Mouse (Mus musculus) midbrain, embryonic 10.5 days (tissue): ENCODE results near the gene Cmc2. TPM values are rescaled to one million over a fixed set of nuclear protein-coding genes. Genes with fewer than 3 reads are reported as not detected.

ENCODE experiments used
- DNase-seq: peaks from one replicate; pipeline ENCODE4 v3.0.0-alpha.2; 2017; ENCODE audit warnings: low spot score
- H3K27ac ChIP-seq: fragments of 300-500 bp; sonication (generic); replicated peaks from 2 replicates; pipeline ENCODE4 v1.5.1; 2016; ENCODE audit warnings: mild to moderate bottlenecking
- H3K27me3 ChIP-seq: fragments of 300-500 bp; sonication (generic); 2 replicates; pipeline ENCODE4 v1.6.1; 2016; ENCODE audit warnings: low read depth, mild to moderate bottlenecking; ENCODE audit not compliant: poor library complexity, severe bottlenecking
- H3K36me3 ChIP-seq: fragments of 300-500 bp; sonication (generic); 2 replicates; pipeline ENCODE4 v1.6.1; 2016; ENCODE audit warnings: mild to moderate bottlenecking, moderate library complexity
- H3K4me1 ChIP-seq: fragments of 300-500 bp; sonication (generic); 2 replicates; pipeline ENCODE4 v1.6.1; 2016
- H3K4me3 ChIP-seq: fragments of 300-500 bp; sonication (generic); 2 replicates; pipeline ENCODE4 v1.5.1; 2016; ENCODE audit warnings: mild to moderate bottlenecking, moderate library complexity
- H3K9me3 ChIP-seq: fragments of 300-500 bp; sonication (generic); replicated peaks from 2 replicates; pipeline ENCODE4 v1.6.1; 2016; ENCODE audit warnings: mild to moderate bottlenecking
- WGBS: fragments of 180-500 bp; shearing (Covaris S2); methylation state at CpG from one replicate; pipeline ENCODE4 v1.1.7; 2016; 5-methylcytosine and 5-hydroxymethylcytosine counted together
- polyA plus RNA-seq: library from polyadenylated mRNA; unstranded; fragments of >200 nt; fragmentation: Nextera tagmentation; extraction: Ambion mirVana; gene quantifications from 2 replicates; pipeline ENCODE4 v1.2.1, GENCODE M21; 2016

Cmc2 gene
- polyA plus RNA-seq, 1 experiment from 2014 or later: 81.5 TPM

GRCm38 (mm10) chr8:116893938-116894337, 27.3 kb downstream of the Cmc2 start:
- H3K27ac ChIP-seq: no peak overlapping the region
- no peak for DNase-seq
- peaks cover 8% of the 10 kb centered on the region for H3K9me3 ChIP-seq
- 92% methylated on average over 11 of the region's 11 CpGs for WGBS
- peaks cover 34% of the 10 kb centered on the region for H3K36me3 ChIP-seq
- no peak overlapping the region for H3K4me3 ChIP-seq
- H3K4me1 ChIP-seq: no peaks in the 10 kb centered on the region
- H3K27me3 ChIP-seq: no peaks in the 10 kb centered on the region

DNA sequence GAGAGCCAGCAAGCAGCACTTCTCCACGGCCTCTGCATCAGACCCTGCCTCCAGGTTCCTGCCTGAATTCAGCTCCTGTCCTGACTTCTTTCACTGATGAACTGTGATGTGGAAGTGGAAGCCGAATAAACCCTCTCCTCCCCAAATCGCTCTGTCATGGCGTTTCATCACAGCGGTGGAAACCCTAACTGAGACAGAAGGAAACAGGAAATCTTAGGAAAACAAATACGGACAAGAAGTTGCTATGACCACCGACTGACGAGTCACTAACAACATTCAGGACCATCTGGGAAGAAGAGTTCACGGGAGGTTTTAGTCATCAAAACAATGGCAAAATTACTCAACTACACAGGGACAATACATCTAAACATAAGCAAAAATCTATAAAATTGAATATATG, 28.6 kb downstream of the Cmc2 start:
- H3K4me3 ChIP-seq: no peak overlapping the region
- peaks cover 8% of the 10 kb centered on the region for H3K9me3 ChIP-seq
- no peaks in the 10 kb centered on the region for H3K27me3 ChIP-seq
- 80% methylated on average over 9 of the region's 9 CpGs for WGBS
- no peak for DNase-seq
- no peaks in the 10 kb centered on the region for H3K4me1 ChIP-seq
- H3K36me3 ChIP-seq: peaks cover 47% of the 10 kb centered on the region
- H3K27ac ChIP-seq: no peak overlapping the region

DNA sequence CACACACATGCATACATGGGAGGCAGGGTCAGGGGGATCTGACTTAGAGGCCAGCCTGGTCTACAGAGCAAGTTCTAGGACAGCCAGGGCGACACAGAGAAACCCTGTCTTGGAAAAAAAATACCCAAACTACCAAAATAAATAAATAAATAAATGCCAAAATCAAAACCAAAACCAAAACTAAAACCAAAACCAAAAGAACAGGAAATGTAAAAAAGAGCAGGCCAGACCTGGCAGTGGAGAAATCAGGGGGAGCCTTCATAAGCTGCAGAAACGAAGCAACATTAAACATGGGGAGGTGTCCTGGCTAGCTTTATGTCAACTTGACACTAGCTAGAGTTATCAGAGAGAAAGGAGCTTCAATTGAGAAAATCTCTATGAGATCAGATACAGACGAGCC, 29.1 kb downstream of the Cmc2 start:
- H3K27me3 ChIP-seq: no peaks in the 10 kb centered on the region
- 82% methylated on average over 3 of the region's 3 CpGs for WGBS
- no peak overlapping the region for H3K27ac ChIP-seq
- H3K4me3 ChIP-seq: no peak overlapping the region
- no peak for DNase-seq
- peaks cover 52% of the 10 kb centered on the region for H3K36me3 ChIP-seq
- H3K4me1 ChIP-seq: no peaks in the 10 kb centered on the region
- peaks cover 8% of the 10 kb centered on the region for H3K9me3 ChIP-seq

DNA sequence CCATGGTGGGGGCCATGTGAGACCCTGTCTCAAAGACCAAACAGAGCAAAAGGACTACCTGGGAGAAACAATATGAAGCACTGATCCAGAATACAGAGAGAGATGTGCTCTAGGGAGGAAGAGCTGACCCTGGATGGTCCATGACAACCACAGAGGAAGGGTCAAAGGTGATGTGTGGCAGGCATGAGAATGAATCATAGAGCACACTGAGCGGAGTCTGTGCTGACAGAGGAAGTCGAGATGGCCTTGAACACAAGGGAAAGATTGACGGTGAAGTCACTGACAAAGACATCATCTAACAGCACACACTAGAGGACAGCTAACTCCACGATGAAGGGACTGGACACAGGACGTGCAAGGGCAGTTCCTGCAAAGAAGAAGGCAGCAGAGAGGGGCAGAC, 29.8 kb downstream of the Cmc2 start:
- no peak for DNase-seq
- 95% methylated on average over 5 of the region's 5 CpGs for WGBS
- H3K4me1 ChIP-seq: no peaks in the 10 kb centered on the region
- no peak overlapping the region for H3K4me3 ChIP-seq
- H3K36me3 ChIP-seq: peaks cover 59% of the 10 kb centered on the region
- H3K9me3 ChIP-seq: peaks cover 8% of the 10 kb centered on the region
- no peaks in the 10 kb centered on the region for H3K27me3 ChIP-seq
- no peak overlapping the region for H3K27ac ChIP-seq

DNA sequence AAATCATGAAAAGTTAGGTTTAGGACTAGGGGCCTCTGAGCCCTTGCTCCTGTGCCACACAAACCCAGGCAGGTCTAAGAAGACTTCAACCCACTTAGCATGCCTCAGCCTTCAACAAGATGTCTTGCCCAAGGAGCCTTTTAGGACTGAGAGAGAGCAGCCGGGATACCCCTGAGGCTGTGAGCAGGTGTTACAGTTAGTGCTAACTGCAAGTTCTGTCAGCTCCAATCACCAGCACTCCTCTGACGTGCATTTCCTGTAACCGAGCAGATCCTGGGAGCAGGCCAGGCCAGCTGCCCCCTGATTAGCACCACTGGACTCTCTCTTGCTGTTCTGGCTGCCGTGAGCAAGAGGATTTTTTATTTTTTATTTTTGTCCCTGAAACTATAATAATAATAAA, 33.4 kb downstream of the Cmc2 start:
- WGBS: 89% methylated on average over 4 of the region's 4 CpGs
- H3K9me3 ChIP-seq: peaks cover 8% of the 10 kb centered on the region
- no peak for DNase-seq
- no peaks in the 10 kb centered on the region for H3K4me1 ChIP-seq
- H3K36me3 ChIP-seq: peaks cover 53% of the 10 kb centered on the region
- no peaks in the 10 kb centered on the region for H3K27me3 ChIP-seq
- H3K4me3 ChIP-seq: no peak overlapping the region
- H3K27ac ChIP-seq: no peak overlapping the region

DNA sequence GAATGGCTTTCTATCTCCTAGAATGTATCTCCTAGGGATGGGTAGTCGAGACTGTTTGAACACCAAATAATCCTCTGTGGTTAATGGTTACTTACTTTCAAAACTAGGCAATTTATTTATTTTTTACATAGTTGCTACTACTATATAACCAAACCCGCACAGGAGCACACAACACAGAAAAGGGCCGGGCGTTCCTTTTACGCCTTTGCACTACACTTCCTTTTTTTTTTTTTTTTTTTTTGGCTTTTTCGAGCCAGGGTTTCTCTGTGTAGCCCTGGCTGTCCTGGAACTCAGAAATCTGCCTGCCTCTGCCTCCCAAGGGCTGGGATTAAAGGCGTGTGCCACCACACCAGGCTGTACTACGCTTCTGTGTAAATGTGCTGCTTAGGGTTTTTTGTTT, 39.9 kb downstream of the Cmc2 start:
- no peaks in the 10 kb centered on the region for H3K27me3 ChIP-seq
- H3K36me3 ChIP-seq: peaks cover 8% of the 10 kb centered on the region
- H3K9me3 ChIP-seq: peaks cover 8% of the 10 kb centered on the region
- H3K4me1 ChIP-seq: no peaks in the 10 kb centered on the region
- 92% methylated on average over 8 of the region's 8 CpGs for WGBS
- no peak for DNase-seq
- H3K27ac ChIP-seq: no peak overlapping the region
- no peak overlapping the region for H3K4me3 ChIP-seq

DNA sequence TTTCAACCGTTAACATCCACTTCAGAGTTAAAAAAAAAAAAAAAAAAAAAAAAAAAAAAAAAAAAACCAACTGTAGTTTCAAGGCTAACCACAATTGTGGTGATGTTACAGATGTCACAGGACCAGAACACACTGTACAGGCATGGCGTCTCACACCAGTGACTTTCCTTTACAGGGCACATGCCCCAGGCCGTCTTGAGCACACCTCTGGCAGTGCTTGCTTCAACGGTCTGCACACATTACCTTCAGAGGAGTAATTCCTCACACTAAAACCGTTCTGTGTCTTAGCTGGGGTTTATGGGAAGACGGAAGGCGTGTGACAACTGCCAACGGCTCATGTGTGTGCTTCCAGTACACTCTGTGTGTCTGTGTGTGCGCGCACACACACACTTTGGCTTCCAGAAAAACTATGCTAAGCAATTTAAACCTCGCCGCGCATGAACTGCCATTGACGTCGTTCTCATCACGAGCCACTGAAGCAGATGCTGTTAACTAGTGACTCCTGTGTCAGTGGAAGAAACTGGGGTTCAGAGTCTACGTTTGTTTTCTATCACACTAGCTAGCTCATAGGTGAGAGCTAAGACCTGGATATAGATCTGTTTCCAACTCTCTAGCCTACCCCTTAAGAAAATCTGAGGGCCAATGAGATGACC, 45.3 kb downstream of the Cmc2 start:
- H3K27ac ChIP-seq: no peak overlapping the region
- H3K36me3 ChIP-seq: no peaks in the 10 kb centered on the region
- no peaks in the 10 kb centered on the region for H3K9me3 ChIP-seq
- DNase-seq: no peak
- H3K4me3 ChIP-seq: no peak overlapping the region
- 91% methylated on average over 17 of the region's 17 CpGs for WGBS
- no peaks in the 10 kb centered on the region for H3K4me1 ChIP-seq
- H3K27me3 ChIP-seq: no peaks in the 10 kb centered on the region

DNA sequence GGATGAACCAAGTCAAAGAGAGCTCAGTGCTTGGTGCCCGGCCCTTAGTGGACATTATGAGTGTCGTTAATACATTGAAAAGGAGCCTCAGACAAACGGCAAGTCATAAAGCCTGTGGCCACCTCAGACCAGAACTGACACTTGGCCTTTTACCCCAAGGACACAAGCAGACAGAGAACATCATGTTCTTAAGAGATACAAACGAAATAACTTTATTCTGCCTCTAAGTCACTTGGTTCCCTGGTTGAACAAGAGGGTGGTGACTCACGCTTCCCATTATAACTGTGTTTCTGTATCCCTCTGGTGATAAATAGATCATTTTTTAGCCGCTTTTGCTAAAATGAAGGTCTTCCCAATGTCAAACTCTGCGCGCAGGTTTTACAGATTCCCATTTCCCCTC, 47.3 kb downstream of the Cmc2 start:
- Histone ChIP-seq H3K27ac (no peak overlapping the region), H3K27me3 (no peaks in the 10 kb centered on the region), H3K9me3 (no peaks in the 10 kb centered on the region), H3K4me1 (no peaks in the 10 kb centered on the region), H3K4me3 (no peak overlapping the region), H3K36me3 (no peaks in the 10 kb centered on the region)
- WGBS: 90% methylated on average over 8 of the region's 8 CpGs
- DNase-seq: no peak

DNA sequence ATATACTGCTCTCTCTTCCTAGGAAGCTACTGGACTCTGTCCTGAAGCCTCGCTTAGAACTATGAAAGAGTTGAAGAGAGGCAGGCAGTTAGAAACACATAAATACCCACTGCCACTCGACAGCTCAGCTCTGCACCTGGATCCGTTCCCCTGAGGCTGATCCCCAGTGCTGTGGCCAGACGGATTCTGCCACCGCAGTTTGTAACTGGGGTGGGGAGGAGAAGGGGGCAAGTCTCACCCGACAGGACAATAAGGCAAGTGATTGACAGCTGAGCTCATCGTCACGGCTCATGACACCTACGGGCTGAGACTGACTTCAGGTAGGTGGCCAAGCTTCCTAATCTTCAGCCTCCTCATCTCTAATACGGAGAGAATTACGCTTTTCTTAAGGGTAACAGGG, 47.7 kb downstream of the Cmc2 start:
- H3K9me3 ChIP-seq: no peaks in the 10 kb centered on the region
- H3K27me3 ChIP-seq: no peaks in the 10 kb centered on the region
- WGBS: 83% methylated on average over 11 of the region's 11 CpGs
- no peak overlapping the region for H3K4me3 ChIP-seq
- H3K4me1 ChIP-seq: no peaks in the 10 kb centered on the region
- no peak for DNase-seq
- H3K36me3 ChIP-seq: no peaks in the 10 kb centered on the region
- no peak overlapping the region for H3K27ac ChIP-seq

GRCm38 (mm10) chr8:116872761-116873342, 48.4 kb downstream of the Cmc2 start:
- Histone ChIP-seq H3K36me3 (no peaks in the 10 kb centered on the region), H3K9me3 (no peaks in the 10 kb centered on the region), H3K4me3 (no peak overlapping the region), H3K4me1 (no peaks in the 10 kb centered on the region), H3K27ac (no peak overlapping the region), H3K27me3 (no peaks in the 10 kb centered on the region)
- WGBS: 79% methylated on average over 2 of the region's 2 CpGs
- DNase-seq: no peak

- H3K27me3 ChIP-seq: peaks cover 19% of the 10 kb centered on the region
- DNase-seq: peak; percentile 42
- no peak overlapping the region for H3K27ac ChIP-seq
- no peaks in the 10 kb centered on the region for H3K36me3 ChIP-seq
- H3K4me1 ChIP-seq: peaks cover under 1% of the 10 kb centered on the region; the same call in 1 of the 2 replicates
- no peaks in the 10 kb centered on the region for H3K9me3 ChIP-seq
- WGBS: 53% methylated on average over 4 of the region's 4 CpGs
- H3K4me3 ChIP-seq: no peak overlapping the region
Measured at GRCm38 (mm10) chr8:116868699-116869098, 52.6 kb downstream of the Cmc2 start.

GRCm38 (mm10) chr8:116867321-116867720, 53.9 kb downstream of the Cmc2 start:
- Histone ChIP-seq H3K27ac (no peak overlapping the region), H3K27me3 (peaks cover 33% of the 10 kb centered on the region), H3K4me3 (no peak overlapping the region), H3K4me1 (peaks cover 7% of the 10 kb centered on the region), H3K9me3 (no peaks in the 10 kb centered on the region), H3K36me3 (no peaks in the 10 kb centered on the region)
- WGBS: 82% methylated on average over 9 of the region's 9 CpGs
- no peak for DNase-seq

GRCm38 (mm10) chr8:116866118-116866903, 54.9 kb downstream of the Cmc2 start:
- peak; percentile 43 for DNase-seq
- Histone ChIP-seq H3K36me3 (no peaks in the 10 kb centered on the region), H3K9me3 (no peaks in the 10 kb centered on the region), H3K27ac (no peak overlapping the region), H3K27me3 (peaks cover 37% of the 10 kb centered on the region), H3K4me3 (no peak overlapping the region), H3K4me1 (peaks cover 7% of the 10 kb centered on the region)
- 77% methylated on average over 13 of the region's 13 CpGs for WGBS
